Mouse (Mus musculus): Measurements from ENCODE around the gene Cilp2.

DNA sequence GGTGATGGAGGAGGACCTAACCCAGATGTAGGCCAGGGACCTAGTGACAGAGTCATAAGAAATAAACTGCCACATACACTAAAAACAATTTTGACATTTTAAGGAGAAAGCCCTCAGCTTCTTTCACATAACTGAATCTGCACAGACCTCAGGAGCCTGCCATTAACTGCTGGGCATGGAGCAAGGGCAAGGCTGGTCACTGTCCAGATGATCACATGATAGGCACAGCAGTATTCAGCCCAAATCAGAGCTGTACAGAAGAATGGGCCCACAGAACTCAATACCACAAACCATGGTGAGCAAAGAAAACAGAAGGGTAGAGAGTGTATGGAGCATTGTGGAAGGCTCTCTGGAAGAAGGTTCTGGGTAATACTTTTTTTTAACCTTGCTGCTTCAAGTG, 39.4 kb upstream of the Cilp2 start:
- TF ChIP-seq CTCF (IDR thresholded peaks at IDR 0.05; ENCODE audit: control insufficient read depth, insufficient read depth, insufficient read length), result no peak
- TF ChIP-seq MAX (IDR thresholded peaks at IDR 0.05), result no peak
